Mouse (Mus musculus) right cerebral cortex, postnatal 10 days (tissue): Measurements from ENCODE around the gene Exoc4.

Experiments
- DNase-seq, 2 experiments: peaks; one replicate each; pipeline ENCODE4 v3.0.0; 2021; ENCODE audit warnings: low spot score in 2 of 2

Gene Exoc4

DNA sequence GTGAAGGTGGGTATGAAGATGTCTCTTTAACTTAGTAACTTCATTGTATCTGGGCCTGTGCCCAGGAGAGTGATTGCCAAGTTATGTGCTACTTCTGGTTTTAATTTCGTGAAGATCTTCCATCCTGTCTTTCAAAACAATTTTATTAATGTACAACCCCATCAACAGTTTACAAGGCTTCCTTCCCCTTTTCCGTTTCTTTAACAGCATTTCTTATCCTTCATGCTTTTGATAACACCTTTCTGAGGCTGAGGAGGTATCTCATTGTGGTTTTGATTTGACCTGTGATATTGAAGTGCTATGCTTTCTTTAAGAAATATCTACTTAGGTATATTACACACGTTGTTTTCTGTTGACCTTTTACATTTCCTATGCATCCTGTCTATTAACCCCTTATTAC lies 616.9 kb downstream of the Exoc4 start:
- no peak for DNase-seq

GRCm38 (mm10) chr6:33866901-33867580 lies 618.2 kb downstream of the Exoc4 start:
- no peak for DNase-seq

- DNase-seq, result no peak
These were observed 620.4 kb downstream of the Exoc4 start for GRCm38 (mm10) chr6:33869251-33869650.

GRCm38 (mm10) chr6:33870468-33871142 lies 621.7 kb downstream of the Exoc4 start:
- no peak for DNase-seq

- DNase-seq, result no peak
These were observed 622.4 kb downstream of the Exoc4 start for GRCm38 (mm10) chr6:33871286-33871685.

DNA sequence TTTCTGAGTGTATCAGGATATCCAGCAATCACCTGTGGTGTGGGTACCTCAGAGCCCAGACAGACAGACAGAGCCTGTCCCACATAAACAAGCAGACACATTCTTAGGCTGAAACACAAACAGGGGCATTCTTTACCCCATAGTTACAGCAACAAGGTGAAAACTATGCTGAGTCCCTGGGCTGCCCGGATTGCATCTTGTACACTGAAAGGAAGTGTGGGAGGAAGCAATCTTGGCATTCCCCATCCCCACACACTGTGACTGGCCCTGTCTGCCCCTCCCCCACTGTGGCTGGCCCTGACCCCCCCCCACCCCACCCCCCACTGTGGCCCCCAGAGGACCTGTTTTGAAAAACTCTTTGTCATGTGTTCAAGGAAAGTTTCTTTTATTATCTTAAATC lies 623.3 kb downstream of the Exoc4 start:
- DNase-seq, result no peak

GRCm38 (mm10) chr6:33873000-33873399 lies 624.1 kb downstream of the Exoc4 start:
- no peak for DNase-seq

DNA sequence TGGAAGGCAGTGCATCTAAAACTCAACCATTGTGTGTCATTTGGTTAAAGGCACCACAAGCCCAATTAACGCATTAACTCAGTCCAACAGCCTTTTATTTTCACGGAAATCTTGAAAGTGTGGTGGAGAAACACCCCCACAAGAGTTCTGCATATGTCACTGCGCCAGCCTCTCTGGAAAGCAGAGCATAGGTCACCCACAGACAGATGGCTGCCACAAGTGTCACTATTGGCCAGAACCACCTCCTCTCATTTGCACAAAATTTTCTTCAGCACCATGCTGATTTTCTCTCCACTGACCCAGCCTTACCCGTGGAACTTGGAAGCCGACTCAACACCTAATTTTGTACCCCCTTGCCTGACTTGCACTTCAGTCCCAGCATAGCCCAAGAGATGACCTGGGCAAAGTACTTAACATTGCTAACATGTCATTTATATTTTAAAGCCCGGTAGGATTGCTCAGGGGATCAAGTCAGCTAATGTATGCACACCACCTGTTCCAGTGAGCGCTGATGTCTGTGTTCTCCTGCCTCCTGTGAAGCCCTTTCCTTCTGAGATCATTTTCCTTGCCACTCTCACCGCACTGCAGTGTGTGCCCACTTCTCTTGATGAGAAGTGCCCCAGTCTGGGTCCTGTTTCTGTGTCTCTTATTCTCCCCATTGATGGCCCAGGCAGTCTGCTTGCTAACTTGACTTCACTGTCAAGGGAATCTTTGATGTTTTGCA lies 625.6 kb downstream of the Exoc4 start:
- no peak for DNase-seq

DNA sequence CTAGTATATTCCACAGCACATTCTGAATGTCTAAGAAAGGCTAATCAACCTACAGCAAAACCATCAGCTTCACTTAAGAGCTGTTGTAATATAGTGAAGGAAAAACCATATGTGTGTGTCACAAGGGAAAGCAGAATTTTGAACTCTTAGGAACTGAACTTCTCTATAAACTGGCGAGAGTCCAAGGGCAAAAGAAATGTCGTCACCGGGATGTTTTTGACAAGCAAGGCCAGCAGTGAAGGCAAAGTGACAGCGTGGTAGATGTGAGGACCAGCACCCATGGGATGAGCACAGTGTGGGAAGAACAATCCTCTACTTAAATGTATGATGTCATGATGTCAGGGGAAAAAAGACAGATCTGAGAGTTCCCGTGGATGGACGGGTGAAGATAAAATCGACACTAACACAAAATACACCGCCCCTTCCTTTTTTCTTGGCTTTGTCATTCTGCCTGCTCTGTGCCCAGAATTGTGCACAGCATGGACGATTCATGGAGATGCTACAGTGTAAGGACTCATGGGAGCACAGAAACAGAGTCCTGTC lies 635.3 kb downstream of the Exoc4 start:
- DNase-seq, result no peak

GRCm38 (mm10) chr6:33886941-33887340 lies 638.1 kb downstream of the Exoc4 start:
- no peak for DNase-seq

- DNase-seq, result no peak
These were observed 642.0 kb downstream of the Exoc4 start for GRCm38 (mm10) chr6:33890926-33891325.

GRCm38 (mm10) chr6:33892142-33892541 lies 643.3 kb downstream of the Exoc4 start:
- DNase-seq, result no peak

DNA sequence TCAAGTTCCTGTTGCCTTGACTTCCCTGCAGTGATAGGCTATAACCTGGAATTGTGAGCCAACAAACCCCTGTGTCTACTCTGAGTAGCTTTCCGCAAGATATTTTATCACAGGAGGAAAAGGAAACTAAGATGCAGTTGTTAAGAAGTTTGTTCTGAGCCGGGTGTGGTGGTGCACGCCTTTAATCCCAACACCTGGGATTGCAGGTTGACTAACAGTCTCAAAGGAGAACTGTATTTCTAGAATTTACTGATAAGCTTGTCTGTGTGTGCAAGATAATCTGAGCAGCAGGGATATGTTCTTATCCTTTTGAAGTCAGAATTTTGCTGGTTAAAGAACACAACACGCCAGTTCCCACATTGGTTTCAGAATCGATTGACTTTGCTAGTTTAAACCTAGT lies 651.1 kb downstream of the Exoc4 start:
- DNase-seq, result no peak

GRCm38 (mm10) chr6:33900615-33901014 lies 651.7 kb downstream of the Exoc4 start:
- no peak for DNase-seq

- no peak for DNase-seq
These were observed 656.2 kb downstream of the Exoc4 start for GRCm38 (mm10) chr6:33905099-33905498.

- DNase-seq, result no peak
These were observed 661.8 kb downstream of the Exoc4 start for GRCm38 (mm10) chr6:33910671-33911070.

- DNase-seq, result no peak
These were observed 664.2 kb downstream of the Exoc4 start for GRCm38 (mm10) chr6:33913072-33913471.

GRCm38 (mm10) chr6:33913486-33913885 lies 664.6 kb downstream of the Exoc4 start:
- no peak for DNase-seq

- DNase-seq, result no peak
These were observed 665.1 kb downstream of the Exoc4 start for GRCm38 (mm10) chr6:33913964-33914363.

- DNase-seq, result no peak
These were observed 674.7 kb downstream of the Exoc4 start for GRCm38 (mm10) chr6:33923571-33923970.

DNA sequence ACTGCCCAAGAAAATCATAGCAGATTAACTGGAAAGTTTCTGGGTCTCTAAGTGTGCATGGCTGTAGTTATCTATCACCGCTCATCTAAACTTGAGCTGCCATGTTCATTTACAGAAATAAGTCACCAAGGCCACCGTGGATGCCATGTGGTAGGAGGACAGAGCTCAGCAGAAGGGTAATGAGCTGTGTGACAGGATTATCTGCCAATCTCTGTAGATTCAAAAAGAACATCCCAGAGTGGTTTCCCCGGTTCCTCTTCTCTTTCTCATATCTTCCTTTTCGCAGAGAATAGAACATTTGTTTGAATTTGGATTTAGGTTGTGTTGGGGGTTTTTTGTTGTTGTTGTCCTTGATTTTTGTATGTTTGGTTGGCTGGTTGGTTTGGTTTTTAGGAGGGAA lies 676.0 kb downstream of the Exoc4 start:
- DNase-seq, result no peak

- peak; percentile 87 to 89 for DNase-seq
These were observed 680.6 kb downstream of the Exoc4 start for GRCm38 (mm10) chr6:33929342-33930086.
